Mouse (Mus musculus) forebrain, embryonic 12.5 days (tissue): ENCODE data around the gene Flnb. TPM values are rescaled to one million over a fixed set of nuclear protein-coding genes. Genes with fewer than 3 reads are reported as not detected.

Source experiments
- ATAC-seq: fragments of 200-750 bp; cut with Nextera tagmentation; 2 replicates; pipeline ENCODE4 v1.8.0; 2017; ENCODE audit warnings: moderate TSS enrichment; ENCODE audit not compliant: low FRiP score
- H3K27ac ChIP-seq: fragments of 300-500 bp; sonication (generic); 2 replicates; pipeline ENCODE4 v1.5.1; 2016; ENCODE audit warnings: mild to moderate bottlenecking
- H3K27me3 ChIP-seq: fragments of 300-500 bp; sonication (generic); 2 replicates; pipeline ENCODE4 v1.6.1; 2016; ENCODE audit warnings: mild to moderate bottlenecking
- H3K36me3 ChIP-seq: fragments of 300-500 bp; sonication (generic); replicated peaks from 2 replicates; pipeline ENCODE4 v1.6.1; 2016; ENCODE audit warnings: mild to moderate bottlenecking
- H3K4me1 ChIP-seq: fragments of 300-500 bp; sonication (generic); 2 replicates; pipeline ENCODE4 v1.6.1; 2016
- H3K4me2 ChIP-seq: fragments of 300-500 bp; sonication (generic); 2 replicates; pipeline ENCODE4 v1.6.1; 2016; ENCODE audit warnings: mild to moderate bottlenecking, moderate library complexity
- H3K4me3 ChIP-seq: fragments of 300-500 bp; sonication (generic); replicated peaks from 2 replicates; pipeline ENCODE4 v1.5.1; 2016; ENCODE audit warnings: mild to moderate bottlenecking
- H3K9ac ChIP-seq: fragments of 300-500 bp; sonication (generic); 2 replicates; pipeline ENCODE4 v1.6.1; 2016; ENCODE audit warnings: mild to moderate bottlenecking
- H3K9me3 ChIP-seq: fragments of 300-500 bp; sonication (generic); 2 replicates; pipeline ENCODE4 v1.6.1; 2016
- WGBS: fragments of 180-500 bp; shearing (Covaris S2); methylation state at CpG from one replicate; pipeline ENCODE4 v1.1.7; 2016; 5-methylcytosine and 5-hydroxymethylcytosine counted together
- polyA plus RNA-seq: library from polyadenylated mRNA; unstranded; fragments of >200 nt; fragmentation: Nextera tagmentation; extraction: Ambion mirVana; gene quantifications from 2 replicates; pipeline ENCODE4 v1.2.1, GENCODE M21; 2016

The Flnb gene
- polyA plus RNA-seq, 1 experiment from 2014 or later, result 21.3 TPM

DNA sequence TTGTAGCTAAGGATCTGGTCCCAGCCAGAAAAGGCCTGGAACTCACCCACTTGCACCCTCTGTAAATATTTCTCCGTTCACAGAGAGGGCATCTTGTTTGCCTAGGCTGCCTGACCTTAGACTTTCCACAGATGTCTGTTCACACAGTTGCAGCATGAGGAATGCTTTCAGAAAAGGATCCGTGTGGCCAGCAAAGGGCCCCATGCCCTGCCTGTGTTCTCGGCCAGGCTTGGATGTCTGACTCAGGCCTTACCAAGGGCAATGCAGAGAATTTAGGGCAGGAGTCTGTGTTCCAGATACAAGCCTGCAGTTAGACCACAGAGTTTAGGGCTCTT, 126.0 kb downstream of the Flnb start:
- no peak overlapping the region for H3K4me2 ChIP-seq
- 94% methylated on average over 3 of the region's 3 CpGs for WGBS
- no peak for ATAC-seq
- H3K27ac ChIP-seq, result no peak overlapping the region
- H3K4me1 ChIP-seq, result peaks cover 4% of the 10 kb centered on the region; the same call in 1 of the 2 replicates
- no peaks in the 10 kb centered on the region for H3K27me3 ChIP-seq
- H3K9ac ChIP-seq, result no peak overlapping the region
- H3K36me3 ChIP-seq, result peaks cover 56% of the 10 kb centered on the region
- no peaks in the 10 kb centered on the region for H3K9me3 ChIP-seq
- no peak overlapping the region for H3K4me3 ChIP-seq

GRCm38 (mm10) chr14:7944349-7945039, 126.7 kb downstream of the Flnb start:
- Histone ChIP-seq H3K27ac (no peak overlapping the region), H3K4me1 (peaks cover 4% of the 10 kb centered on the region; the same call in 1 of the 2 replicates), H3K4me3 (no peak overlapping the region), H3K36me3 (peaks cover 61% of the 10 kb centered on the region), H3K9ac (no peak overlapping the region), H3K27me3 (no peaks in the 10 kb centered on the region), H3K9me3 (no peaks in the 10 kb centered on the region), H3K4me2 (no peak overlapping the region)
- 62% methylated on average over 8 of the region's 8 CpGs for WGBS
- no peak for ATAC-seq

GRCm38 (mm10) chr14:7945261-7945660, 127.5 kb downstream of the Flnb start:
- H3K27ac ChIP-seq, result no peak overlapping the region
- H3K9me3 ChIP-seq, result no peaks in the 10 kb centered on the region
- H3K9ac ChIP-seq, result no peak overlapping the region
- no peak for ATAC-seq
- H3K4me1 ChIP-seq, result peaks cover 4% of the 10 kb centered on the region; the same call in 1 of the 2 replicates
- no peak overlapping the region for H3K4me3 ChIP-seq
- no peak overlapping the region for H3K4me2 ChIP-seq
- peaks cover 62% of the 10 kb centered on the region for H3K36me3 ChIP-seq
- no peaks in the 10 kb centered on the region for H3K27me3 ChIP-seq
- WGBS, result 83% methylated on average over 5 of the region's 5 CpGs

GRCm38 (mm10) chr14:7951234-7951633, 133.5 kb downstream of the Flnb start:
- WGBS, result 96% methylated on average over 9 of the region's 9 CpGs

GRCm38 (mm10) chr14:7952610-7953254, 135.0 kb downstream of the Flnb start:
- no peak overlapping the region for H3K4me2 ChIP-seq
- 34% methylated on average over 12 of the region's 12 CpGs for WGBS
- ATAC-seq, result no peak
- H3K9ac ChIP-seq, result no peak overlapping the region
- no peak overlapping the region for H3K27ac ChIP-seq
- H3K4me1 ChIP-seq, result peaks cover 14% of the 10 kb centered on the region
- H3K27me3 ChIP-seq, result no peaks in the 10 kb centered on the region
- no peak overlapping the region for H3K4me3 ChIP-seq
- H3K9me3 ChIP-seq, result no peaks in the 10 kb centered on the region
- H3K36me3 ChIP-seq, result peaks cover 39% of the 10 kb centered on the region

More at GRCm38 (mm10) chr14:7951234-7951633, 133.5 kb downstream of the Flnb start:
- Histone ChIP-seq H3K9me3 (no peaks in the 10 kb centered on the region), H3K4me1 (peaks cover 9% of the 10 kb centered on the region), H3K4me3 (no peak overlapping the region), H3K4me2 (no peak overlapping the region), H3K9ac (no peak overlapping the region), H3K27me3 (no peaks in the 10 kb centered on the region), H3K27ac (no peak overlapping the region), H3K36me3 (peaks cover 41% of the 10 kb centered on the region)
- ATAC-seq, result no peak

DNA sequence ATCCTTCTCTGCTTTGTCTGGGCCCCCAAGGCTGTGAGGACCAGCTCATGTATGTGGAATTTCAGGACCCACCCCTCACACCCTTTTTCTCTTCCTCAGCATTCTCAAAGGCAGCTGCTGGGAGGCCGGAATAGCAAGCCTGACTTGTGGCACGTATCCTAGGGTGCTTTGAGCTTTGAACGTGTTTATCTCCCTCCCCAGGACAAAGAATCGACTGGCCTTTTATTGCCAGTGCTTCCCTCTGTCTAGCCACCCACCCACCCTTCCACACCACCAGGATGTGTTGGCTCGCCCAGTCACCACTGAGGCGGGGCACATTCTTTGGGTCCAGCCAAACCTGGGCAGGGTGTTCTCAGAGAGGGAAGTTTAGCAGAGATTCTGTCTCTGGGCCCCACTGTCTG, 136.3 kb downstream of the Flnb start:
- no peak overlapping the region for H3K4me3 ChIP-seq
- 41% methylated on average over 6 of the region's 6 CpGs for WGBS
- H3K27ac ChIP-seq, result 0 out of 2 replicates have a peak overlapping the region, but pooled peaks have one; percentile 5
- H3K4me1 ChIP-seq, result peaks cover 14% of the 10 kb centered on the region
- ATAC-seq, result no peak
- H3K9ac ChIP-seq, result no peak overlapping the region
- no peak overlapping the region for H3K4me2 ChIP-seq
- H3K36me3 ChIP-seq, result peaks cover 27% of the 10 kb centered on the region
- no peaks in the 10 kb centered on the region for H3K27me3 ChIP-seq
- H3K9me3 ChIP-seq, result no peaks in the 10 kb centered on the region

DNA sequence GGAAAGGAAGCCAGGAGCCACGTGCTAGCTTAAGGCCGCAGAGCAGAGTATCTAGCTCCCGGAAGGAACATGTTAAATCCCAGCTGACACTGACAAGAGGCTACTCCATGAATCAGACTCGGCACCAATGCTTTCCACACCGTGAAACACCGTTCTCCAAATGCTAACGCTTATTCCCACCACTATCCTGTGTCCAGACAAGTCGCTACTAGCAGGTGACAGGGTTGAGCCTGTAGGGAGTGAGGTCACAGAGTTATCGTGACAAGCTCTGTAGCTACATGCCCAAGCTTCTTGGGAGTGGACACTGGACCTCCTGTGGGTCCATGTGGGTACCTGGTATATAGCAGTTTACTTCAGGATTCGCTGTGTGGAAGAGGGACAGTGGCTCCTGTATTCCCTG, 138.7 kb downstream of the Flnb start:
- Histone ChIP-seq H3K27me3 (no peaks in the 10 kb centered on the region), H3K4me1 (peaks cover 14% of the 10 kb centered on the region), H3K9me3 (no peaks in the 10 kb centered on the region), H3K36me3 (peaks cover 5% of the 10 kb centered on the region; the same call in 1 of the 2 replicates), H3K4me3 (no peak overlapping the region), H3K9ac (no peak overlapping the region), H3K27ac (no peak overlapping the region), H3K4me2 (no peak overlapping the region)
- WGBS, result 82% methylated on average over 10 of the region's 10 CpGs
- no peak for ATAC-seq

DNA sequence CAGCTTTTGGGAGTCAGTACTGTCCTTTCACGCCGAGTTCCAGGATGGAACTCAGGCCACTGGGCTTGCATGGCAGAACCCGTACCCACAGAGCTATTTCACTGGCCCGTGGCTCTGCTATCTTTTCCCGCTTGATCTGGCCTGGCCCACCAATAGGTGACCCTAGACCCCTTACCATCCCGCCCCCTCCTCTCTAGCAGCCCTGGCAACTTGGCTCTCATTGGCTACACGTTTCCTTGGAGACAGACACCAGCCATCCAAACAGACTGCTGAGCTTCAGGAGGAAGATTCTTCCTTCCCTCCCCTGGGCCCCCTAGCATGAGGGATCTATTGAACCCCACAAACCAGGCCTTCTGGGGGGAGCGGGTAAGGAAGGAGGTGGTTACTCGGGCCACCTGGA, 139.3 kb downstream of the Flnb start, which contains the start of gene Gm45521:
Gene Gm45521 (plus strand): TSS at position 240 of the 400 bp plus-strand sequence.
- peaks cover 17% of the 10 kb centered on the region for H3K4me1 ChIP-seq
- no peaks in the 10 kb centered on the region for H3K27me3 ChIP-seq
- no peaks in the 10 kb centered on the region for H3K9me3 ChIP-seq
- H3K36me3 ChIP-seq, result no peaks in the 10 kb centered on the region
- no peak within 1 kb of the TSS for H3K4me3 ChIP-seq
- no peak within 1 kb of the TSS for H3K27ac ChIP-seq
- 51% methylated on average over 9 of the region's 9 CpGs for WGBS
- H3K4me2 ChIP-seq, result no peak within 1 kb of the TSS
- ATAC-seq, result peak; percentile 27; the same call in 1 of the 2 replicates
- no peak within 1 kb of the TSS for H3K9ac ChIP-seq

GRCm38 (mm10) chr14:7960616-7961015, 142.9 kb downstream of the Flnb start:
- Histone ChIP-seq H3K36me3 (no peaks in the 10 kb centered on the region), H3K4me1 (peaks cover 8% of the 10 kb centered on the region; the same call in 1 of the 2 replicates), H3K9ac (no peak overlapping the region), H3K4me3 (no peak overlapping the region), H3K27me3 (no peaks in the 10 kb centered on the region), H3K4me2 (no peak overlapping the region), H3K9me3 (no peaks in the 10 kb centered on the region), H3K27ac (no peak overlapping the region)
- WGBS, result 48% methylated on average over 11 of the region's 11 CpGs
- peak; percentile 37; the same call in 1 of the 2 replicates for ATAC-seq

DNA sequence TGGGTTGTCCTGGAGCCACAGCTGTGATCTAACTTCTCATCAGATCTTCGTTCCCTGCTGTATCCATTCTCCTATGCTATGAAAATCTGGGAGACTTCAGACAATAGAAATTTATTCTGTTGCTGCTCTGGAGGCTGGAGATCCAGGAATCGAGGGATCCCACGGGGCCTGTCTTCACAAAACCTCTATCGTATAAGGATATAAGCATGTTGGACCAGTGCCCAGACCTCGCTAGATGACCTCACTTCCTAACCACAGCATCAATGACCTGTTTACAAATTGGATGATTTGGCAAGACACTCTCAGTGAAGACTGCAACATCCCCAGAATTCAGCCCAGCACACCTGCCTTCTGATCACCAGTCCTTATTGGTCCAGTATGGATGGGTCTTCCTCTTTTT, 144.0 kb downstream of the Flnb start:
- no peak overlapping the region for H3K4me2 ChIP-seq
- 70% methylated on average over 5 of the region's 5 CpGs for WGBS
- H3K4me1 ChIP-seq, result peaks cover 8% of the 10 kb centered on the region; the same call in 1 of the 2 replicates
- H3K9me3 ChIP-seq, result no peaks in the 10 kb centered on the region
- H3K36me3 ChIP-seq, result no peaks in the 10 kb centered on the region
- no peak for ATAC-seq
- no peaks in the 10 kb centered on the region for H3K27me3 ChIP-seq
- H3K9ac ChIP-seq, result no peak overlapping the region
- H3K4me3 ChIP-seq, result no peak overlapping the region
- H3K27ac ChIP-seq, result no peak overlapping the region

- no peak overlapping the region for H3K9ac ChIP-seq
- no peak overlapping the region for H3K4me2 ChIP-seq
- no peaks in the 10 kb centered on the region for H3K9me3 ChIP-seq
- H3K27ac ChIP-seq, result no peak overlapping the region
- no peak for ATAC-seq
- no peaks in the 10 kb centered on the region for H3K27me3 ChIP-seq
- 78% methylated on average over 2 of the region's 2 CpGs for WGBS
- no peaks in the 10 kb centered on the region for H3K36me3 ChIP-seq
- H3K4me3 ChIP-seq, result no peak overlapping the region
- H3K4me1 ChIP-seq, result 0 out of 2 replicates have a peak, but pooled peaks cover 3% of the 10 kb centered on the region
These were observed 144.9 kb downstream of the Flnb start for GRCm38 (mm10) chr14:7962626-7963025.

DNA sequence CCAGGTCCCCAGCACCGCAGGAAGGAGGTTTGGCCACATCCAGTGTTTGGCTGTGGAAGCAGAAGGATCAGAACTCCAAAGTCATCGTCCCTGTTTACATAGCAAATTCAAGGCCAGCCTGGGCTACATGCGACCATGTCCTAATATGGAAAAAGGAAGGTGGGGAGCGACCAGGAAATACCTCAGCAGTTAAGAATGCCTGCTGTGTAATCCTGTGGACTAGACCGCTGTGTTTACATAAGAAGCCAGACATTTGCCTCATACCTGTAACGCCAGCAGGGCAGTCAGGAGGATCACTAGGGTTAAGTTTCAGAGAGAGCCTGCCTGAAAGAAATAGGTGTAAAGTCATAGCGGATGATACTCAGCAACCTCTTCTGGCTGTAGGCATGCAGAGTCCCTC, 145.4 kb downstream of the Flnb start:
- 69% methylated on average over 7 of the region's 7 CpGs for WGBS
- Histone ChIP-seq H3K4me2 (no peak overlapping the region), H3K9me3 (no peaks in the 10 kb centered on the region), H3K27ac (no peak overlapping the region), H3K36me3 (no peaks in the 10 kb centered on the region), H3K4me1 (0 out of 2 replicates have a peak, but pooled peaks cover 3% of the 10 kb centered on the region), H3K9ac (no peak overlapping the region), H3K4me3 (no peak overlapping the region), H3K27me3 (no peaks in the 10 kb centered on the region)
- no peak for ATAC-seq
